Comparison of ENCODE assay signal across 19 mouse cellular contexts in genomic region chr7:115565060-115565426, GRCm38 (mm10).
A peak's percentile ranks its signal among the peaks of the same experiment; 100 is the strongest.
DNase-seq lines count a peak whose midpoint lies in the region; ATAC-seq lines count a peak whose summit lies in the region.
"Had no signal": no experiment of that assay in that cellular context is flagged by ENCODE, and none has a peak within 500 bp of the region (broad histone marks: within the 10 kb centered on the region; RNA-seq: fewer than 3 reads in every experiment).

No protein-coding gene starts in this region.

- H3K27ac ChIP-seq in heart, embryonic 10.5 days: peak overlapping the region; percentile 36; the same call in 1 of the 2 replicates
- peak overlapping the region; percentile 53 for H3K27ac ChIP-seq in liver, embryonic 16.5 days (ENCODE audit: low read length)
- peak overlapping the region; percentile 77 for H3K27ac ChIP-seq in limb, embryonic 10.5 days
- peak overlapping the region; percentile 31; the same call in 1 of the 2 replicates for H3K27ac ChIP-seq in limb, embryonic 12.5 days
- H3K27ac ChIP-seq: embryonic facial prominence, embryonic 15.5 days; forebrain, embryonic 15.5 days had no signal

- H3K4me1 ChIP-seq in heart, embryonic 10.5 days: peaks cover 16% of the 10 kb centered on the region
- no peaks in the 10 kb centered on the region for H3K4me1 ChIP-seq in liver, embryonic 16.5 days (ENCODE audit: control insufficient read depth, low read depth, low read length)
- H3K4me1 ChIP-seq in limb, embryonic 10.5 days: peaks cover 59% of the 10 kb centered on the region
- H3K4me1 ChIP-seq in limb, embryonic 12.5 days (replicated peaks): peaks cover 44% of the 10 kb centered on the region

- WGBS in heart, embryonic 10.5 days: 69% methylated on average over 5 of the region's 5 CpGs
- 75% methylated on average over 5 of the region's 5 CpGs for WGBS in liver, embryonic 16.5 days (ENCODE audit: insufficient replicate concordance)
- WGBS in limb, embryonic 10.5 days: 54% methylated on average over 5 of the region's 5 CpGs
- 30% methylated on average over 5 of the region's 5 CpGs for WGBS in limb, embryonic 12.5 days

- no peak overlapping the region for H3K4me2 ChIP-seq in liver, embryonic 16.5 days (ENCODE audit: low read depth, low read length)
- no peak overlapping the region for H3K4me2 ChIP-seq in limb, embryonic 12.5 days
- H3K4me2 ChIP-seq: embryonic facial prominence, embryonic 15.5 days; forebrain, embryonic 15.5 days had no signal

- no peaks in the 10 kb centered on the region for H3K27me3 ChIP-seq in heart, embryonic 10.5 days (ENCODE audit: insufficient read depth, poor library complexity, severe bottlenecking)
- H3K27me3 ChIP-seq in liver, embryonic 16.5 days (ENCODE audit: control insufficient read depth, insufficient read depth, low read depth, low read length): no peaks in the 10 kb centered on the region
- no peaks in the 10 kb centered on the region for H3K27me3 ChIP-seq in limb, embryonic 10.5 days (ENCODE audit: low read depth, poor library complexity, severe bottlenecking)
- no peaks in the 10 kb centered on the region for H3K27me3 ChIP-seq in limb, embryonic 12.5 days
- H3K27me3 ChIP-seq: forebrain, embryonic 15.5 days had no signal

- H3K4me3 ChIP-seq in heart, embryonic 10.5 days: no peak overlapping the region
- no peak overlapping the region for H3K4me3 ChIP-seq in liver, embryonic 16.5 days (ENCODE audit: low read depth, low read length)
- H3K4me3 ChIP-seq in limb, embryonic 10.5 days: no peak overlapping the region
- no peak overlapping the region for H3K4me3 ChIP-seq in limb, embryonic 12.5 days (replicated peaks)
- H3K4me3 ChIP-seq: embryonic facial prominence, embryonic 15.5 days; forebrain, embryonic 15.5 days had no signal

- no peaks in the 10 kb centered on the region for H3K36me3 ChIP-seq in heart, embryonic 10.5 days
- no peaks in the 10 kb centered on the region for H3K36me3 ChIP-seq in liver, embryonic 16.5 days (ENCODE audit: control insufficient read depth, insufficient read depth)
- no peaks in the 10 kb centered on the region for H3K36me3 ChIP-seq in limb, embryonic 10.5 days
- H3K36me3 ChIP-seq in limb, embryonic 12.5 days: no peaks in the 10 kb centered on the region
- H3K36me3 ChIP-seq: embryonic facial prominence, embryonic 15.5 days; forebrain, embryonic 15.5 days had no signal

- no peak for DNase-seq in heart, embryonic 10.5 days (ENCODE audit: low spot score)
- no peak for DNase-seq in heart, adult 8-10 months (ENCODE audit: low spot score)
- no peak for DNase-seq in liver
- DNase-seq in limb, embryonic 10.5 days (ENCODE audit: low spot score): no peak
- no peak for DNase-seq in lung, postnatal 10 days
- DNase-seq: adrenal gland, adult 8-10 months; cerebellum, adult 11-12 months; heart, postnatal 4 days; kidney, adult 18-20 months; kidney, postnatal 4 days; lung, adult 18-20 months; lung, postnatal 14 days; retina, postnatal 1 day had no signal

- H3K9ac ChIP-seq in liver, embryonic 16.5 days (ENCODE audit: low read depth, low read length): no peak overlapping the region
- H3K9ac ChIP-seq in limb, embryonic 12.5 days (replicated peaks): no peak overlapping the region
- H3K9ac ChIP-seq: embryonic facial prominence, embryonic 15.5 days; forebrain, embryonic 15.5 days had no signal

- H3K9me3 ChIP-seq in heart, embryonic 10.5 days: no peaks in the 10 kb centered on the region
- no peaks in the 10 kb centered on the region for H3K9me3 ChIP-seq in liver, embryonic 16.5 days (replicated peaks; ENCODE audit: control insufficient read depth, low read length)
- H3K9me3 ChIP-seq in limb, embryonic 10.5 days (replicated peaks): no peaks in the 10 kb centered on the region
- no peaks in the 10 kb centered on the region for H3K9me3 ChIP-seq in limb, embryonic 12.5 days
- H3K9me3 ChIP-seq: embryonic facial prominence, embryonic 15.5 days; forebrain, embryonic 15.5 days had no signal

- ATAC-seq in liver, embryonic 16.5 days (ENCODE audit: low read depth): peak; percentile 45
- no peak for ATAC-seq in limb, embryonic 12.5 days (ENCODE audit: insufficient number of reproducible peaks, insufficient read depth, low FRiP score, low TSS enrichment, low read depth)
- ATAC-seq: activated CD4-positive, CD25-positive, alpha-beta regulatory T cell, adult 4 months; forebrain, embryonic 15.5 days; inflammation-experienced regulatory T-cells, adult 6 months had no signal
